Mouse (Mus musculus) intestine, embryonic 14.5 days (tissue): ENCODE results near the gene Zbed4. TPM values are rescaled to one million over a fixed set of nuclear protein-coding genes. Genes with fewer than 3 reads are reported as not detected.
A peak's percentile ranks its signal among the peaks of the same experiment; 100 is the strongest.
"Not testable (repeated sequence)": the region's sequence is repeated elsewhere in the genome, so short reads cannot be mapped to it uniquely, and the experiment has no call there.

Experiments
- ATAC-seq: fragments of 200-750 bp; cut with Nextera tagmentation; replicated peaks from 2 replicates; pipeline ENCODE4 v1.8.0; 2017; ENCODE audit warnings: low read depth, moderate number of reproducible peaks, moderate TSS enrichment, moderate library complexity; ENCODE audit not compliant: low FRiP score, low TSS enrichment
- DNase-seq: peaks from one replicate; pipeline ENCODE4 v3.0.0-alpha.2; 2018; ENCODE audit warnings: low spot score
- H3K27ac ChIP-seq: fragments of 300-500 bp; sonication (generic); 2 replicates; pipeline ENCODE4 v1.5.1; 2014; ENCODE audit warnings: low read depth, mild to moderate bottlenecking, control low read depth
- H3K27me3 ChIP-seq: fragments of 300-500 bp; sonication (generic); replicated peaks from 2 replicates; pipeline ENCODE4 v1.6.1; 2014; ENCODE audit warnings: low read length, control low read depth; ENCODE audit not compliant: control insufficient read depth, insufficient read depth
- H3K36me3 ChIP-seq: fragments of 300-500 bp; sonication (generic); 2 replicates; pipeline ENCODE4 v1.6.1; 2014; ENCODE audit warnings: low read length, control low read depth; ENCODE audit not compliant: control insufficient read depth, insufficient read depth
- H3K4me1 ChIP-seq: fragments of 300-500 bp; sonication (generic); replicated peaks from 2 replicates; pipeline ENCODE4 v1.6.1; 2014; ENCODE audit warnings: low read length, control low read depth, mixed read lengths; ENCODE audit not compliant: control insufficient read depth, insufficient read depth
- H3K4me2 ChIP-seq: fragments of 300-500 bp; sonication (generic); 2 replicates; pipeline ENCODE4 v1.6.1; 2014; ENCODE audit warnings: low read length
- H3K4me3 ChIP-seq: fragments of 300-500 bp; sonication (generic); 2 replicates; pipeline ENCODE4 v1.5.1; 2014; ENCODE audit warnings: low read depth, low read length, control low read depth, mixed read lengths
- H3K9ac ChIP-seq: fragments of 300-500 bp; sonication (generic); 2 replicates; pipeline ENCODE4 v1.6.1; 2014; ENCODE audit warnings: mild to moderate bottlenecking, low read length
- H3K9me3 ChIP-seq: fragments of 300-500 bp; sonication (generic); 2 replicates; pipeline ENCODE4 v1.6.1; 2016; ENCODE audit warnings: low read length, control low read depth; ENCODE audit not compliant: control insufficient read depth
- WGBS: fragments of 180-500 bp; shearing (Covaris S2); extraction: QIAGEN DNeasy Blood & Tissue Kit; methylation state at CpG from one replicate; pipeline ENCODE4 v1.1.7; 2014; 5-methylcytosine and 5-hydroxymethylcytosine counted together
- polyA plus RNA-seq: library from polyadenylated mRNA; unstranded; fragments of >200 nt; fragmentation: Nextera tagmentation; extraction: Ambion mirVana; gene quantifications from 2 replicates; pipeline ENCODE4 v1.2.1, GENCODE M21; 2014

Zbed4 gene
- polyA plus RNA-seq, 1 experiment from 2014 or later: 19.5 TPM

- not testable (repeated sequence) for H3K4me3 ChIP-seq, H3K27me3 ChIP-seq, H3K9ac ChIP-seq, ATAC-seq, H3K27ac ChIP-seq, H3K4me1 ChIP-seq, H3K9me3 ChIP-seq, H3K4me2 ChIP-seq
- peak; percentile 18 for DNase-seq
- WGBS: 98% methylated on average over 2 of the region's 2 CpGs
- H3K36me3 ChIP-seq: peaks cover 32% of the 10 kb centered on the region
Observed at GRCm38 (mm10) chr15:88766139-88766538, 14.7 kb downstream of the Zbed4 start.

DNA sequence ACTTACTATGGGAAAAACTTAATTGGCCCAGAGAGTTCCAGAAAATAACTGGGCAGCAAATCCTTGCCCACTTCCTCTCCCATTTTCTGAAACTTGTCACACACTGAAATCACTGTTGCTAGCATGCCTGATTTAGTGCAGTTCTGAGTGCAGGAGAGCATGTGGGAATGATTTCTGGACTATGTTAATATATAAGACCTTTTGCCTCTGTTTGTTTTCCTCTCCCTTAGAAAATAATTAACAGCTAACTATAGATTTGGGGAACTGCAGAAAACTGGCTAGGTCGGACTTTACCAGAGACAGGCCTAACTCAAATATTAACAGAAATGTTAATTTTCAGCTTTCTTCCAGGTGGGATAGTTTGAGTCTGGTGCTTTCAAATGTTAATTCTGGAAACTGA is 17.1 kb downstream of the Zbed4 start:
- H3K27ac ChIP-seq: no peak overlapping the region
- WGBS: 60% methylated on average over 1 of the region's 1 CpGs
- H3K36me3 ChIP-seq: peaks cover 22% of the 10 kb centered on the region
- H3K4me2 ChIP-seq: no peak overlapping the region
- no peak overlapping the region for H3K9ac ChIP-seq
- H3K9me3 ChIP-seq: no peaks in the 10 kb centered on the region
- no peaks in the 10 kb centered on the region for H3K4me1 ChIP-seq
- H3K4me3 ChIP-seq: no peak overlapping the region
- DNase-seq (no peak), ATAC-seq (no peak)
- no peaks in the 10 kb centered on the region for H3K27me3 ChIP-seq

- ATAC-seq, H3K4me1 ChIP-seq: not testable (repeated sequence)
- 92% methylated on average over 5 of the region's 5 CpGs for WGBS
Observed at GRCm38 (mm10) chr15:88774630-88775029, 23.2 kb downstream of the Zbed4 start.

GRCm38 (mm10) chr15:88792140-88792850 is 40.8 kb downstream of the Zbed4 start:
- no peaks in the 10 kb centered on the region for H3K4me1 ChIP-seq
- DNase-seq (no peak), ATAC-seq (no peak)
- WGBS: 84% methylated on average over 4 of the region's 4 CpGs
- H3K9ac ChIP-seq: no peak overlapping the region
- no peak overlapping the region for H3K4me3 ChIP-seq
- H3K4me2 ChIP-seq: no peak overlapping the region
- H3K9me3 ChIP-seq: no peaks in the 10 kb centered on the region
- H3K36me3 ChIP-seq: 0 out of 2 replicates have a peak, but pooled peaks cover 3% of the 10 kb centered on the region
- no peak overlapping the region for H3K27ac ChIP-seq
- H3K27me3 ChIP-seq: no peaks in the 10 kb centered on the region

More at GRCm38 (mm10) chr15:88774630-88775029, 23.2 kb downstream of the Zbed4 start:
- H3K9ac ChIP-seq, H3K9me3 ChIP-seq, DNase-seq, H3K27me3 ChIP-seq, H3K4me3 ChIP-seq, H3K27ac ChIP-seq, H3K4me2 ChIP-seq: not testable (repeated sequence)
- peaks cover 16% of the 10 kb centered on the region for H3K36me3 ChIP-seq

GRCm38 (mm10) chr15:88794729-88795128 is 43.3 kb downstream of the Zbed4 start:
- 93% methylated on average over 4 of the region's 5 CpGs for WGBS
- H3K9me3 ChIP-seq, H3K4me2 ChIP-seq, H3K27me3 ChIP-seq, H3K4me1 ChIP-seq, H3K4me3 ChIP-seq, DNase-seq, H3K9ac ChIP-seq, H3K36me3 ChIP-seq, ATAC-seq, H3K27ac ChIP-seq: not testable (repeated sequence)

- Histone ChIP-seq H3K4me2 (no peak overlapping the region), H3K9ac (no peak overlapping the region), H3K27ac (no peak overlapping the region), H3K27me3 (no peaks in the 10 kb centered on the region), H3K36me3 (peaks cover 9% of the 10 kb centered on the region; the same call in 1 of the 2 replicates), H3K4me1 (no peaks in the 10 kb centered on the region), H3K9me3 (no peaks in the 10 kb centered on the region), H3K4me3 (no peak overlapping the region)
- no peak for DNase-seq
- 69% methylated on average over 11 of the region's 11 CpGs for WGBS
- 0 out of 2 replicates have a peak, but pooled peaks have one; percentile 32 for ATAC-seq
Observed at GRCm38 (mm10) chr15:88799950-88800371, 48.5 kb downstream of the Zbed4 start.

GRCm38 (mm10) chr15:88800921-88801354 is 49.5 kb downstream of the Zbed4 start:
- no peaks in the 10 kb centered on the region for H3K9me3 ChIP-seq
- H3K4me1 ChIP-seq: no peaks in the 10 kb centered on the region
- peaks cover 17% of the 10 kb centered on the region for H3K36me3 ChIP-seq
- H3K27me3 ChIP-seq: no peaks in the 10 kb centered on the region
- H3K4me3 ChIP-seq: no peak overlapping the region
- no peak overlapping the region for H3K4me2 ChIP-seq
- ATAC-seq (0 out of 2 replicates have a peak, but pooled peaks have one; percentile 50), DNase-seq (no peak)
- 71% methylated on average over 6 of the region's 6 CpGs for WGBS
- H3K9ac ChIP-seq: no peak overlapping the region
- H3K27ac ChIP-seq: no peak overlapping the region

DNA sequence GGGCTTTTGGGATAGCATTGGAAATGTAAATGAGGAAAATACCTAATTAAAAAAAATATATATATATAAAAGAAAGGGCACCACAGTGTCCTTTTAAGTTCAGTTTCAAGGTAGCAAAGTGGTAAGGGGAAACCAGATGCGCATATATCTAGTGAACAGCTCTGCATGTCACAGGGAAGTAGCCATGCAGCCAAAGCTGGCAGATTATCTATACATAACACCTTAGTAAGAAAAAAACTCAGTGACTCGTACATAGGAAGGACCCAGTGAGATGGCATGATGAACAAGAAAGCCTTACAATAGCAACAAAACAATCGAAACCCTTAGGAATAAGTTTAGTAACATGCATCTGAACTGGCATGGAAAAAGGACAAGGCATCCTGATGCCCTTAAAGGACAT is 50.4 kb downstream of the Zbed4 start:
- ATAC-seq: no peak
- Histone ChIP-seq H3K4me2 (no peak overlapping the region), H3K27me3 (no peaks in the 10 kb centered on the region), H3K4me3 (no peak overlapping the region), H3K4me1 (no peaks in the 10 kb centered on the region), H3K36me3 (peaks cover 23% of the 10 kb centered on the region), H3K27ac (no peak overlapping the region), H3K9ac (no peak overlapping the region), H3K9me3 (no peaks in the 10 kb centered on the region)
- WGBS: 86% methylated on average over 3 of the region's 3 CpGs
- no peak for DNase-seq

DNA sequence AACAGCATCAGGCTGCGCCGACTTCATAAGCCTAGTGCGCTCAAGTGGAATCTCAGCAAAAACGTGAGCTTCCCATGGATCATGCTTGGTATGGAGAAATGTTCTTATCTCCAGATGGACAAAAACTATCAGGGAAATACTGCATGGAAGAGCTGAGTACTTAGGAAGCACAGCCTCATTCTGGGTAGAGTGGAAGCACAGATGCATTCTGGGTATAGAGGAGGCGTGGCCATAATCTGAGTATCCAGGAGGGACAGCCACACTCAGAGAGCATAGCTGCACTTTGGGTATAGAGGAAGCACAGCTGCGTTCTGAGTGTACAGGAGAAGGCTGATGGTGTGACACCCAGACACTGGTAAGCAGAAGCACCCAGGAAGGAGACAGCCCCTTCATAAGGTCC is 50.9 kb downstream of the Zbed4 start:
- H3K9ac ChIP-seq: no peak overlapping the region
- no peak for DNase-seq
- H3K4me3 ChIP-seq: no peak overlapping the region
- WGBS: 87% methylated on average over 6 of the region's 6 CpGs
- peaks cover 27% of the 10 kb centered on the region for H3K36me3 ChIP-seq
- no peaks in the 10 kb centered on the region for H3K9me3 ChIP-seq
- ATAC-seq: no peak
- H3K27me3 ChIP-seq: no peaks in the 10 kb centered on the region
- H3K27ac ChIP-seq: no peak overlapping the region
- H3K4me2 ChIP-seq: no peak overlapping the region
- H3K4me1 ChIP-seq: no peaks in the 10 kb centered on the region
